Mouse (Mus musculus): ENCODE results near the gene Celf2. TPM values are rescaled to one million over a fixed set of nuclear protein-coding genes. Genes with fewer than 3 reads are reported as not detected.
A peak's percentile ranks its signal among the peaks of the same experiment; 100 is the strongest.

Celf2 gene
- polyA plus RNA-seq, 1 experiment from 2014 or later: 182 TPM

DNA sequence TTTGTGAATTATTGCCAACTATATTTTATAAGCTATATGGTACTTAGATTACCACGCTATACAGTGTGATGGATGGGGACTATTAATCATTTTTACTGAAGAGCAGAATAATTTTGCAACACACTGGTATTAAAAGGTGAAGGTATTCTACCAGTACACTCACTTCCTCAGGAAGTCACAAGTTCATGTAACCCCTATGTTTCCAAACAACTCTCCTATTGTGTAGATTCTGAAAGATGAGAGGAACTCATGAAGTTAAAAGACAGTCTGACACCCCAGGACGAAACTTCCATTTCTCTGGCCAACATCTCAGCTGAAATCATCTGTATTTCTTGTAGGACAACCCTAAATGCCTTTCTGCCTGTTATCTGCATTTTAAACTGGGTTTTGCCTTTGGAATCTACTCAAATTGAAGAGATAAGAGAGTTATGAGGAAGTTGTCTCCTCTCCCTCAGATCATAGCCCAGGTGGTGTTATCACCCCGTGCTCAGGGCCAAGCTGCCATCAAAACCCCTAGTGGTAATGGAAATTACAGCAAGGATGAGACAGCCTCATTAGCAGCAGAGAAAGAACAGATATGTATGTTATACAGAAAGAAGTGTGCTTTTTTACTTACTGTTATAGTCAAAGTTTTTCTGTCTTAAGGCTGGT is 722.7 kb downstream of the Celf2 start:
- Histone ChIP-seq H3K4me3 (replicated peaks) (no peak overlapping the region), H3K9ac (replicated peaks) (no peak overlapping the region), H3K4me2 (replicated peaks) (no peak overlapping the region), H3K27me3 (no peaks in the 10 kb centered on the region), H3K4me1 (replicated peaks) (peaks cover 8% of the 10 kb centered on the region), H3K27ac (no peak overlapping the region), H3K36me3 (no peaks in the 10 kb centered on the region), H3K9me3 (no peaks in the 10 kb centered on the region)
- ATAC-seq: no peak
- 86% methylated on average over 3 of the region's 3 CpGs for WGBS

DNA sequence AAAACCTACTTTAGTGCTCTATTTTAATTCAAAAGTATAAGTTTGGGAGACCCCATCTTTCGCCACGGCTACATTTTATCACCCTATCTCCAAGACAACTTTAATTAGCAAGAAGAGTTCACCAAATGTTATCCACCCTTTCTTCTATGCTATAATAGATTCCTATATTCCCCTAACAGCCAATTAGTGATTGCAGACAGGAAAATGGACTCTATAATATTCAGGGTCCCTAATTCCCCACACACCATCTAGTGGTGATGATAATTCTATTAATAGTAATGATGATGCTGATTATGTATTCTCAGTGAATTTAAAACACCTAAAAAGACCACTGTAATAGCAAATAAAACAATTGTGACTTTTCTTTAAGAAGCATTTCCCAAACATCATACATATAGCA is 739.1 kb downstream of the Celf2 start:
- 78% methylated on average over 2 of the region's 2 CpGs for WGBS
- ATAC-seq: no peak
- H3K9me3 ChIP-seq: no peaks in the 10 kb centered on the region
- H3K27me3 ChIP-seq: no peaks in the 10 kb centered on the region
- no peak overlapping the region for H3K9ac ChIP-seq (replicated peaks)
- H3K4me2 ChIP-seq (replicated peaks): no peak overlapping the region
- H3K27ac ChIP-seq: no peak overlapping the region
- no peaks in the 10 kb centered on the region for H3K4me1 ChIP-seq (replicated peaks)
- H3K4me3 ChIP-seq (replicated peaks): no peak overlapping the region
- H3K36me3 ChIP-seq: peaks cover 4% of the 10 kb centered on the region

DNA sequence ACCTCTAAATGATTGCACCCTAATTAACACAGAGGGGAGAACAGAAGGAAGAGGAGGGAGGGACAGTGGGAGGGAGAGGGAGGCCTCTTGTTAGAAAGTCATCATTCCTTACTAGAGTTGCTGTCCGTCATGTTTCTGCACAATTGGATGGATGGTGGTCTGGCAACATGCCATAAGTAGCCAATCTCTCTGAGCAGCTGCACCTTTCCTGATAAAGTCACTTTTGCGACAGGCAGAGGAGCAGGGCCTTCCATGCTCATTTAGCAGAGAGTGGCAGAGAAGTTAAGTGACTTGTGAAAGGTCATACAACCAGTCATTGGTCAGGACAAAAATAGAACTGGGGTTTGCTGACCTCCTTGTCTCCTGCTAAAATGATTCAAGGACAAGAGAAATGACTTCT is 747.0 kb downstream of the Celf2 start:
- Histone ChIP-seq H3K36me3 (peaks cover 3% of the 10 kb centered on the region; the same call in 1 of the 2 replicates), H3K27me3 (no peaks in the 10 kb centered on the region), H3K4me1 (replicated peaks) (no peaks in the 10 kb centered on the region), H3K9ac (replicated peaks) (no peak overlapping the region), H3K9me3 (no peaks in the 10 kb centered on the region), H3K4me3 (replicated peaks) (no peak overlapping the region), H3K4me2 (replicated peaks) (no peak overlapping the region), H3K27ac (no peak overlapping the region)
- ATAC-seq: no peak
- WGBS: 69% methylated on average over 2 of the region's 2 CpGs

DNA sequence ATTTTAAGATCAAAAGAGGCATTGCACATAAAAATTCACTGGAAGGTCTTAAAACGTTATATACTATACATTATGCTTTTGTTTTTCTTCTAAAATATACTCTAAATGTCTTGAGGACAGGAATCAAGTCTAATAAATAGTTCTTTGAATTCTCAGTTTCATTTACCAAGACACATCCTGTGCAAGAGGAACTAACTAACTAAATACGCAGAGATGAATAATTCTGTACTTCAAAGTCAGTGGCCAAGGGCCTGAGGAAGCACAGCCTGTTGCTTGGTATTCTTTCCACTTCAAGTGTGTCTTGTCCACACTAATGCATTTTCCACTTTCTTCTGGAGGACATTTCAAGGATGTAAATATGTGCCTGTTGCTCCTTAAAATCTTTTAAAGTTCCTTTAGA is 766.2 kb downstream of the Celf2 start:
- H3K4me3 ChIP-seq (replicated peaks): no peak overlapping the region
- H3K4me2 ChIP-seq (replicated peaks): no peak overlapping the region
- no peaks in the 10 kb centered on the region for H3K4me1 ChIP-seq (replicated peaks)
- 90% methylated on average over 2 of the region's 2 CpGs for WGBS
- no peak for ATAC-seq
- H3K9ac ChIP-seq (replicated peaks): no peak overlapping the region
- H3K27ac ChIP-seq: no peak overlapping the region
- no peaks in the 10 kb centered on the region for H3K27me3 ChIP-seq
- H3K9me3 ChIP-seq: no peaks in the 10 kb centered on the region
- H3K36me3 ChIP-seq: no peaks in the 10 kb centered on the region

DNA sequence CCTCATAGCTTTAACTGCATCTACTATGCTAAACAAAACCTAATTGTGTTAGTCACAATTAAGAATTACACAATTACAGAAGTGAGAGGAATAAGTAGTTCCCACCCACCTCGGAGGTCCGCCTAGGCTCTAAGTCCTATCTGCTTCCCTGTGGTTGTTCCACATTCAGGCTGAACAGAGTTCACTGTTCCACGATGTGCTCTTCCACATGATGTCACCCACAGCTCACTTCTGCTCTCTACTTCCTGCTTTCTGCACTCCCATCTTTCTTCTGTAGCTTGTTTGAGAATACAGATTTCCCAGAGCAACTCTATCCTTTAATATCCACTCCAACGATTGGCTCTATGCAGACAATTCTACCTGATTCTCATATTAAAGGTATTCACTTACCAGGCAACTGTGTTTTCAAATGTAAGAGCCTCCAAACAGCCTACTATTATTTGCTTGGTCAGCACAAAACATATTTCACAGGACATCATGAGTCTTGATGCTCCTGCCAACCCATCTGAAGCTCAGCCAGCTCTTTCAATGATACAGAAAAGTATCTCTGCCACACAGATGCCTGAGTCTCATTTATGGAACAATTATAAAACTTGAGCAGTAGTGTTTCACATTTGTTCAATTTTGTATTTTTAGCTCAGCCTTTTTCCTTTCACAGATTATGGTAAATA is 769.2 kb downstream of the Celf2 start:
- Histone ChIP-seq H3K4me3 (replicated peaks) (no peak overlapping the region), H3K36me3 (no peaks in the 10 kb centered on the region), H3K4me1 (replicated peaks) (peaks cover 6% of the 10 kb centered on the region; the same call in 1 of the 2 replicates), H3K27ac (no peak overlapping the region), H3K4me2 (replicated peaks) (no peak overlapping the region), H3K9ac (replicated peaks) (no peak overlapping the region), H3K27me3 (no peaks in the 10 kb centered on the region), H3K9me3 (no peaks in the 10 kb centered on the region)
- ATAC-seq: no peak
- 85% methylated on average over 4 of the region's 4 CpGs for whole genome bisulfite sequencing

DNA sequence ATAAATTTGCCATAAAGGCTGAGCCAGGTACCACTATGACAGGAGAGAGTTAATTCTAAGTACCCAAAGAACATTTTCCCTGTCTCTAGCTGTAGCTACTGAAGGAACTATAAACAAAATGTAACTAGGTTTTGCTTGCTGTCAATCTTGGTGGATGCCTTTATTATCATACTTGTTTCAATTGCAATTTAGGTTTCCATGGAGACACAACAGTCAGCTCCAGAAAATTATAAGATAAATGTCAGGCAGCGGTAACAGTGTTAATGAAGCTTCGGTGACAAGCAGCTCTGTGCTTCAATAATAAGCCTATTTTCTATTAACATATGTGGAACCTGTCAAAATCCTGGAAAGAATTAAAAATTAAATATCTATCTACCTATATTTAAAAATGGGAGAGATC is 777.3 kb downstream of the Celf2 start:
- no peak overlapping the region for H3K9ac ChIP-seq (replicated peaks)
- H3K9me3 ChIP-seq: no peaks in the 10 kb centered on the region
- H3K27me3 ChIP-seq: no peaks in the 10 kb centered on the region
- H3K4me1 ChIP-seq (replicated peaks): peaks cover 31% of the 10 kb centered on the region
- ATAC-seq: no peak
- no peaks in the 10 kb centered on the region for H3K36me3 ChIP-seq
- H3K27ac ChIP-seq: no peak overlapping the region
- WGBS: 55% methylated on average over 2 of the region's 2 CpGs
- H3K4me3 ChIP-seq (replicated peaks): no peak overlapping the region
- no peak overlapping the region for H3K4me2 ChIP-seq (replicated peaks)

DNA sequence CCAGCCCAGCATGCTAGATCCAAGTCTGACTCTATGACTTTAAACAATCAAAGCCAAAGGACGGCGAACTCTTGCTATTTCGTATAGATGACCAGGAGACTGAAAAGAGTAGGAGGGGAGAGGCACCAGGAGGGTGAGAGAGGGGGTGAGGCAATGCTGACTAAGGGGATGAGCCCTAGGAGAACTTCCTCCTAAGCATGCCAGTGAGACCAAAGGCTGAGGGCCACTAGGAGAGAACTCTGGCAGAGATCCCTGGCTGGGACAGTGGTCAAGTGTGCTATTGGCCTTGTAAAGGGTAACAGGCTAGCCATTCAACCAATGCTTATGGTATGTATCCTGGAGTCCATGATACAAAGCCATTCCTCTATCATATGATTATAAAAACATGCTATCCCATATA is 778.5 kb downstream of the Celf2 start:
- no peak overlapping the region for H3K4me2 ChIP-seq (replicated peaks)
- no peak overlapping the region for H3K9ac ChIP-seq (replicated peaks)
- H3K4me1 ChIP-seq (replicated peaks): peaks cover 25% of the 10 kb centered on the region
- H3K36me3 ChIP-seq: no peaks in the 10 kb centered on the region
- H3K27ac ChIP-seq: no peak overlapping the region
- H3K27me3 ChIP-seq: no peaks in the 10 kb centered on the region
- H3K4me3 ChIP-seq (replicated peaks): no peak overlapping the region
- 66% methylated on average over 3 of the region's 3 CpGs for WGBS
- no peak; the same call in 1 of the 2 replicates for ATAC-seq
- no peaks in the 10 kb centered on the region for H3K9me3 ChIP-seq

DNA sequence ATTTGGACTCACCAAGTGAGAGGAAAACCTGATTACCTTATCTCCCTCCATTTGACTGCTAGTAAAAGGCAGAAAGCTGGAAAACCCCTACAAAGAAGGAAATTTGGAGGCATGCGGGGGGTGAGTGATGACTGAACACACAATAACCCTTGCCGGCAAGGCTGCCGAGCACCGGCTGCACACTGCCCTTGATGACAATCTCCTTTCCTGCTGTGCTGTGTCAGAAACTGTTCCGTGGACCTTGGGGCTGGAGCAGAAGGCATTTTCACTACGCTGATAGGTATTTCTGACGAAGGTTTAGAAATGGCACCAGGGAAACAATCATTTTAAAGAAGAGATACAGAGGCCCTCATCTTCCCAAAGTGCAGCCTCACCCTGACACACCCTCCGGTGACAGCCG is 779.4 kb downstream of the Celf2 start:
- Histone ChIP-seq H3K4me1 (replicated peaks) (peaks cover 25% of the 10 kb centered on the region), H3K36me3 (no peaks in the 10 kb centered on the region), H3K9me3 (no peaks in the 10 kb centered on the region), H3K4me2 (replicated peaks) (no peak overlapping the region), H3K27ac (peak overlapping the region; percentile 30; the same call in 1 of the 2 replicates), H3K9ac (replicated peaks) (no peak overlapping the region; the same call in 1 of the 2 replicates), H3K4me3 (replicated peaks) (no peak overlapping the region), H3K27me3 (no peaks in the 10 kb centered on the region)
- 49% methylated on average over 9 of the region's 9 CpGs for WGBS
- no peak for ATAC-seq

DNA sequence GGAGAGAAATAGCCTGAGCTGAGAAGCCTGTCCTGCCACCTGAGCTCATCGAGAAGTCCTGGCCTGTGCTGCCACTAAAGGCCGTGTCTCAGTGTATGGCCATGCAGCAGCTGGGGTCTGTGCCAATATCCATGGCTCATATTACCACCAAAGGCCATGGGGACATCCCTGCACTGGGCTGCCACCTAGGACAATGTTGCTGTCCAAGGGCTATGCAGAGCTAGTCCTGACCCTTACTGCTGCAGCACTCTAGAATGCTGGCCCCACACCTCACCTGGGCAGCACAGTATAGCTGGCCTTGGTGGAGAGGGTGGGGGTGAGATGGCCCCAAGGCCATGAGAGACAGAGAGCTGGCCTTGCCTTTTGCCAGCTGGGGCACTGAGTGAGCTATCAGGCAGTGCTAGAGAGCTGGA is 780.5 kb downstream of the Celf2 start:
- H3K9ac ChIP-seq (replicated peaks): no peak overlapping the region
- ATAC-seq: peak; percentile 77
- H3K27ac ChIP-seq: 0 out of 2 replicates have a peak overlapping the region, but pooled peaks have one; percentile 39

DNA sequence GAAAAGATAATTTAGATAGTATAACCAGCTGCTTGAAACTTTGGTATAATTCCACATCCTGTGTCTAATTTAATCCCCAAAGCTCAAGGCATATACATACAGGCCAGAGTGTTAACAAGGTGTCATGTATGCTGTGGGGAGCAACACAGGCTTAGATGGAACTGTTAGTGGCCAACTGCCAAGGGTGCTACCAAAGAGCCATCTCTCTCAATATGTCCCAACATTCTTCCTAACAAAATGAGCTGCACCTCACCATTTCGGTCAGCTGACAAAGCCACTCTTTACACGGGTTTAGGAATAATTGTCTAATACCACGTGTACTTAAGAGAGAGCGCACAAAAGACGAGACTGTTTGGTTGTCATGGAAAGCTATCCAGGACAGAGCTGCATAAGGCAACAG is 782.0 kb downstream of the Celf2 start:
- no peak overlapping the region for H3K27ac ChIP-seq
- no peak for ATAC-seq
- no peaks in the 10 kb centered on the region for H3K36me3 ChIP-seq
- WGBS: 72% methylated on average over 5 of the region's 5 CpGs
- no peaks in the 10 kb centered on the region for H3K27me3 ChIP-seq
- H3K4me2 ChIP-seq (replicated peaks): no peak overlapping the region
- no peak overlapping the region for H3K4me3 ChIP-seq (replicated peaks)
- peaks cover 34% of the 10 kb centered on the region for H3K4me1 ChIP-seq (replicated peaks)
- H3K9ac ChIP-seq (replicated peaks): no peak overlapping the region
- H3K9me3 ChIP-seq: no peaks in the 10 kb centered on the region

More for the DNA sequence above, 780.5 kb downstream of the Celf2 start:
- Histone ChIP-seq H3K27me3 (no peaks in the 10 kb centered on the region), H3K4me3 (replicated peaks) (no peak overlapping the region), H3K36me3 (no peaks in the 10 kb centered on the region), H3K4me1 (replicated peaks) (peaks cover 25% of the 10 kb centered on the region), H3K4me2 (replicated peaks) (no peak overlapping the region), H3K9me3 (no peaks in the 10 kb centered on the region)
- WGBS: 83% methylated on average over 2 of the region's 2 CpGs

DNA sequence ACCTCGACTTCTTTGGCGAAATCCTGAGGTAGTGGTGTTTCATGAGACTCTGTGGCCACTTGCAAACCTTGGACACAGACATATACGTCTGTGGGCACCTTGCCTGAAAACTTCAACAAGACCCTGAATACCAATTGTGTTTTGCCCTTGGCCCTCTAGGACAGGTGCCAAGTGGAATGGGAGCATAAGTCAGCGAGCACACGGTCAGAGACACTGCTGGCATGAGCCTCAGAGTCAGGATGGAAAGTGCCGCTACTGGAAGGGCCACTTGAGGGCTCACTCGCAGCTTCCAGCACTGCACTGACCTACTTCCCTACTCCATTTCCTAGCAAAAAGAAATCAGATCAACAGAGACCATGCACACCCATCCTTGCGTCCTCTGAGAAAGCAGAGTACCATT is 783.3 kb downstream of the Celf2 start:
- no peaks in the 10 kb centered on the region for H3K9me3 ChIP-seq
- no peaks in the 10 kb centered on the region for H3K36me3 ChIP-seq
- H3K4me2 ChIP-seq (replicated peaks): no peak overlapping the region
- H3K9ac ChIP-seq (replicated peaks): no peak overlapping the region
- WGBS: 86% methylated on average over 8 of the region's 8 CpGs
- H3K4me1 ChIP-seq (replicated peaks): peaks cover 40% of the 10 kb centered on the region
- no peak for ATAC-seq
- H3K27me3 ChIP-seq: no peaks in the 10 kb centered on the region
- no peak overlapping the region for H3K4me3 ChIP-seq (replicated peaks)
- no peak overlapping the region for H3K27ac ChIP-seq

DNA sequence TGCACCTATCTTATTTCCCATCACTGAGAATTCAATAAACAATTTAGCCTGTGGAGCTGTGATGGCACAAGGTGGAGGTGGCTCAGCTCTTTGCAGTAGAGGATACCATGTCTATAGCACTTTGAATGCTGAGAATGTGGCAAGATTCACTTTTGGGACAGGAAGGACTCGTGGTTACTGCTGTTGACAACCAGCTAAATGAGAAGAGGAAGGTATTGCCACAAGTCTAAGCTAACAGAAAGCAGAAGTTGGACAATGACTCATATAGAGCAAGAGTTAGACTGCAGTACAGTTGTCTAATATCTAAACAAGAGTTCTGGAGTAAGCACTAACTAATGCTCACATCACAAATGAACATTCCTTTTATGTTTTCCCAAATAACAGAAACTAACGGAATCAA is 785.8 kb downstream of the Celf2 start:
- Histone ChIP-seq H3K4me3 (replicated peaks) (no peak overlapping the region), H3K9ac (replicated peaks) (no peak overlapping the region), H3K4me1 (replicated peaks) (peaks cover 31% of the 10 kb centered on the region), H3K27me3 (no peaks in the 10 kb centered on the region), H3K27ac (no peak overlapping the region), H3K4me2 (replicated peaks) (no peak overlapping the region), H3K36me3 (no peaks in the 10 kb centered on the region), H3K9me3 (no peaks in the 10 kb centered on the region)
- no peak for ATAC-seq
- 80% methylated on average over 2 of the region's 2 CpGs for WGBS
